Mouse (Mus musculus) embryonic facial prominence, embryonic 14.5 days (tissue): ENCODE results near the gene Dnah9. TPM values are rescaled to one million over a fixed set of nuclear protein-coding genes. Genes with fewer than 3 reads are reported as not detected.
A peak's percentile ranks its signal among the peaks of the same experiment; 100 is the strongest.

Source experiments
- ATAC-seq: fragments of 200-750 bp; cut with Nextera tagmentation; 2 replicates; pipeline ENCODE4 v1.8.0; 2017; ENCODE audit warnings: low read depth, moderate number of reproducible peaks, moderate TSS enrichment
- DNase-seq: peaks from one replicate; pipeline ENCODE4 v3.0.0-alpha.2; 2015; ENCODE audit warnings: low spot score
- H3K27ac ChIP-seq: fragments of 300-500 bp; sonication (generic); replicated peaks from 2 replicates; pipeline ENCODE4 v1.5.1; 2014; ENCODE audit warnings: low read depth, mild to moderate bottlenecking, low read length, moderate library complexity
- H3K27me3 ChIP-seq: fragments of 300-500 bp; sonication (generic); replicated peaks from 2 replicates; pipeline ENCODE4 v1.6.1; 2014; ENCODE audit warnings: low read length; ENCODE audit not compliant: control insufficient read depth, insufficient read depth
- H3K36me3 ChIP-seq: fragments of 300-500 bp; sonication (generic); 2 replicates; pipeline ENCODE4 v1.6.1; 2014; ENCODE audit warnings: low read length, mixed read lengths; ENCODE audit not compliant: control insufficient read depth, insufficient read depth
- H3K4me1 ChIP-seq: fragments of 300-500 bp; sonication (generic); 2 replicates; pipeline ENCODE4 v1.6.1; 2014; ENCODE audit warnings: antibody characterized with exemption, low read length; ENCODE audit not compliant: control insufficient read depth, insufficient read depth
- H3K4me2 ChIP-seq: fragments of 300-500 bp; sonication (generic); 2 replicates; pipeline ENCODE4 v1.6.1; 2014; ENCODE audit warnings: low read depth, mild to moderate bottlenecking, low read length, moderate library complexity, mixed read lengths
- H3K4me3 ChIP-seq: fragments of 300-500 bp; sonication (generic); 2 replicates; pipeline ENCODE4 v1.5.1; 2014; ENCODE audit warnings: low read depth, mild to moderate bottlenecking, low read length
- H3K9ac ChIP-seq: fragments of 300-500 bp; sonication (generic); 2 replicates; pipeline ENCODE4 v1.6.1; 2014; ENCODE audit warnings: low read depth, mild to moderate bottlenecking, low read length, moderate library complexity, mixed read lengths
- H3K9me3 ChIP-seq: fragments of 300-500 bp; sonication (generic); 2 replicates; pipeline ENCODE4 v1.6.1; 2016; ENCODE audit warnings: low read length; ENCODE audit not compliant: control insufficient read depth
- WGBS: fragments of 180-500 bp; shearing (Covaris S2); extraction: QIAGEN DNeasy Blood & Tissue Kit; methylation state at CpG from one replicate; pipeline ENCODE4 v1.1.7; 2014; 5-methylcytosine and 5-hydroxymethylcytosine counted together
- polyA plus RNA-seq: library from polyadenylated mRNA; unstranded; fragments of >200 nt; fragmentation: Nextera tagmentation; extraction: Ambion mirVana; gene quantifications from 2 replicates; pipeline ENCODE4 v1.2.1, GENCODE M21; 2014

Gene Dnah9
- polyA plus RNA-seq, 1 experiment from 2014 or later, result 0.90 TPM

DNA sequence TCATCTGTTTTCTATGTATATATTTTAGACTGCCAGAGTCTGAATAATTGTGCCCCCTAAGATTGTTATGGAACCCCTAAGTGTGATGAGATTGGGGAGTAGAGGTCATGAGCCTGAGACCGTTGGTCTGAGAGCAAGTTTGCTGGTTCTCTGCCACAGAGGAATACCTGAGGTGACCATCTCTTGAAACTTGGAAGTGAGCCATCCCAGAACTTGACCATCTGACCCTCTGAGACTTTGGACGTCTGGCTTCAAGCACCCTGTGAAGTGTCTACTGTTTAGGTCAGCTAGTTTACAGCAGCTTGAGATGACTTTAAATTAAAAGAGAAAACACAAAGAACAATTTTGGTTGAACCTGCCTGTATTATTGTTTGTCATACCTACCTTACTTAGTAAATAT is 125.8 kb downstream of the Dnah9 start:
- Histone ChIP-seq H3K9me3 (no peaks in the 10 kb centered on the region), H3K4me1 (peaks cover 9% of the 10 kb centered on the region), H3K4me2 (no peak overlapping the region), H3K27me3 (no peaks in the 10 kb centered on the region; the same call in 1 of the 2 replicates), H3K9ac (no peak overlapping the region), H3K36me3 (no peaks in the 10 kb centered on the region), H3K4me3 (no peak overlapping the region), H3K27ac (no peak overlapping the region)
- no peak for ATAC-seq
- WGBS, result 74% methylated on average over 2 of the region's 2 CpGs
- no peak for DNase-seq

DNA sequence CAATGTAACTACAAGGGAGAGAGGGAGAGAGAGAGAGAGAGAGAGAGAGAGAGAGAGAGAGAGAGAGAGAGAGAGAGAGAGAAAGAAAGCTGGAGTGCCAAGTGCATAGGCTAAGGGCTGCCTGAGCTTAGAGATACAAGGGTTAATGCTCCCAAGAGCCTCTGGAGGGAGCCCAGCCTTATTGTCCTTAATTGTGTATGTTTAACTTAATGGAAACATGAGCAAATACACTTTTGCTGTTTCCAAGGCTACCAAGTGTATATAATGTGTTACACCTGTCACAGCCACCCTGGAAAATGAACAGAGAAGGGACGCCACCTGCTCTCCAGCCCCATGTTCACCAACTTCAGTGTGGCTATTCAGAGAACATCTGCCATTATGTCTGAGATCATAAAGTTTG is 142.6 kb downstream of the Dnah9 start:
- peaks cover 4% of the 10 kb centered on the region for H3K27me3 ChIP-seq
- H3K9ac ChIP-seq, result no peak overlapping the region
- H3K9me3 ChIP-seq, result no peaks in the 10 kb centered on the region
- no peak overlapping the region for H3K27ac ChIP-seq
- H3K4me2 ChIP-seq, result no peak overlapping the region
- no peaks in the 10 kb centered on the region for H3K4me1 ChIP-seq
- H3K36me3 ChIP-seq, result no peaks in the 10 kb centered on the region
- 71% methylated on average over 1 of the region's 1 CpGs for WGBS
- no peak for ATAC-seq
- no peak overlapping the region for H3K4me3 ChIP-seq
- peak; percentile 24 for DNase-seq

DNA sequence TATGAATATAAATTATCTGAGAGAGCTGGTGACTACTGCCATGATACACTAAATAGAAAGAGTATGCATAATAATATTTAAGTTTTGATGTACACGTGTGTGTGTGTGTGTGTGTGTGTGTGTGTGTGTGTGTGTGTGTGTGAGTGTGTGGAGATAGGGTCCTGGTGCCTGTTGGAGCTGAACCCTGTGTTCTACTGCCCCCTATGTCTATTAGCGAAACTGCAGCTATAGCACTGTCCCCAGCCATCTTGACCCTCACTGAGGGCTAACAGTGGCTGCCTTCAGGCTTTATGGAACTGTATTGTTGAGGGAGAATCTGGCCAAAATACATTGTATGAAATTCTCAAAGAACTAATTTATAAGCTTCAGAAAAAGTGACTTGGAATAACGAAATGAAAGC is 192.5 kb downstream of the Dnah9 start:
- Histone ChIP-seq H3K4me2 (no peak overlapping the region), H3K27me3 (no peaks in the 10 kb centered on the region), H3K4me3 (no peak overlapping the region), H3K27ac (no peak overlapping the region), H3K9ac (no peak overlapping the region), H3K36me3 (no peaks in the 10 kb centered on the region), H3K9me3 (no peaks in the 10 kb centered on the region), H3K4me1 (no peaks in the 10 kb centered on the region)
- ATAC-seq, result no peak
- DNase-seq, result no peak
- WGBS, result 58% methylated on average over 3 of the region's 3 CpGs

DNA sequence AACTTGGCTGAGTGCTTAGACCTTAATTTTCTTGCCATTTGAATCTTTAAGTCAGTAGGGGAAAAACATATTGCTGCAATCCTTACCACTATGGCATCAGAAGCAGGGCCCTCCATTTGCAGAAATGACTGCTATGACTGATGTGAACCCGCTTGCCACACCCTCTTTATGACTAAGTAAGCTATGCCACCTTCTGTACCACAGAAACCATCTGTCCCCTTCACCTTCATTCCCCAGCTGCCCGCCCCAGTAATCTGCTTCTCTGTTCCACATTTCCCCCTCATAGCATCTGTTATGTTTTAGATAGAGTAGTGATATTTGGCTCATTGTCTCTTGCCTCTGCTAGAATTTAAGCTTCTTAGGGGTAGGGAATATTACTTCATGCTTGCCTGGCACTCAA is 237.6 kb downstream of the Dnah9 start:
- no peak for DNase-seq
- Histone ChIP-seq H3K36me3 (no peaks in the 10 kb centered on the region), H3K4me2 (no peak overlapping the region), H3K9ac (no peak overlapping the region), H3K27ac (no peak overlapping the region), H3K27me3 (no peaks in the 10 kb centered on the region), H3K4me1 (no peaks in the 10 kb centered on the region), H3K9me3 (no peaks in the 10 kb centered on the region), H3K4me3 (no peak overlapping the region)
- WGBS, result 87% methylated on average over 2 of the region's 2 CpGs
- no peak for ATAC-seq

DNA sequence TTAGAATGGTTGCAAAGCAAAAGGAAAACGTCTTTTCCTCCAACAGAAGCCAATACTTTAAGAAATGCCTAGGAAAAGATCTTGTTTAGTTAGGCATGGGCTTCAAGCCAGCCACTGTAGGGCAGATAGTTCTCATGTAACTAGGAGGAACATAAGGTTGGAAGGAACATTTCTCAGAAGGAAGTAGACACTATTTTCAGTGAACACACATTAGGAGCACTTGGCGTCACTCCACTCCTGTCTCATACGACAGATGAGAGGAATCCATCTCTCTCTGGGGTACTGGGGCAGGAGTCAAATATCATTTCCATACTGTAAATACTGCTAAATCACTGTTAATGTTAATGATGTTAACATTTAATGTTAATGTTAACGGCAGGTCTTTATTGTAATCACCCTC is 238.0 kb downstream of the Dnah9 start:
- Histone ChIP-seq H3K36me3 (no peaks in the 10 kb centered on the region), H3K9me3 (no peaks in the 10 kb centered on the region), H3K27me3 (no peaks in the 10 kb centered on the region), H3K9ac (no peak overlapping the region), H3K4me2 (no peak overlapping the region), H3K27ac (no peak overlapping the region), H3K4me1 (no peaks in the 10 kb centered on the region), H3K4me3 (no peak overlapping the region)
- WGBS, result 55% methylated on average over 4 of the region's 4 CpGs
- peak; percentile 30 for DNase-seq
- ATAC-seq, result no peak

DNA sequence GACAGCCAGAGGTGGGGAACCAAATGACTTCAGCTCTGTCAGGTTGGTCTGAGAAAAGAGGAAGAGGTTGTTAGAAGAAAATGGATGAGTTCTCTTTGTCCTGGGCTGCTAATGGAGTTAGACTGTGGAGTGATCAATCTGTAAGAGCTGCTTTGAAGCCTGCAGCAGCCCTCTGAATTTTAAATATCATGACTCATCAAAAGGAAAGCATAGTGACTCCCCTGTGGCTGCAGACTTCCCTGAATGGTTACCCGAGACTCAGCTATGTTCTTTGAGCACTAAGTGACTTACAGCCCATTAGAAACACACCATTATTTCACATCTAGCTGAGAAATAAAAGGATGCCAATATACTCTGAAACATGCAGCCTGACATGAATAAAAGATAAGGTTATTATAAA is 240.4 kb downstream of the Dnah9 start:
- Histone ChIP-seq H3K36me3 (no peaks in the 10 kb centered on the region), H3K9ac (no peak overlapping the region), H3K27me3 (no peaks in the 10 kb centered on the region), H3K4me1 (no peaks in the 10 kb centered on the region), H3K4me2 (no peak overlapping the region), H3K27ac (no peak overlapping the region), H3K4me3 (no peak overlapping the region), H3K9me3 (no peaks in the 10 kb centered on the region)
- DNase-seq (no peak), ATAC-seq (no peak)
- 35% methylated on average over 1 of the region's 1 CpGs for WGBS

DNA sequence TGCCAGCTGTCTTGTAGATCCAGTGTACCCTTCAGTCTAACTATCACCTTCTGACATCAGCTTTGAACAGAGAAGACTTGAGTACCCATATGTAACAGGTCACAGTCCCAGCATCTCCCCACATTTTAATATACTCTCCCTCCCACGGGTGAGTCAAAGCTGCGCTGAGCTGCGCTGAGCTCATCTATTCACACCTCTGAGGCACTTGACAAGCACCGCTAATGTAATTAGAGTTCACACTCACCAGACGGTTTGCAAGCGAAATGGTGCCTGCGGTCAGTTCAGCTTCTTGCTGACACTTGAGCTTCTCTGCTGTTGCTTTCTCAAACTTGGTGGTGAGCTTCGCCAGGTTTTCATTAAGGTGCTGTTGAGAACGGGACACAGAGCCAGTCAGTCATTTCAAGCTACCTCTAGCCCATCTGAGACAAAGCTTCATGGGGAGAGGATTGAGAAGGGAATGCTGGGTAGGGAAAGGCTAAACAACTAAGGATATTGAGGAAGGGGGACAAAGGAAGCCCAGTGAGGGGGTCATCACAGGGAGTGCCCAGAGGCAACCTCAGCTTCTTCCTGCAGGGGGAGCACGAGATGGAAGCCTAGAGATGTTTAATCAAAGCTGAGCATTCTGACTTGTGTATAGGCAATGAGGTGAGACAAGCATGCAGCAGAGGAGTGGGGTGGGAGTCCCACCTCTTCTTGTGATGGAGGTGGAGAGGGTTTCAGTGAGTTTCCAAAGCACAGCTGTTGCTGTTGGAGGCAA is 249.7 kb downstream of the Dnah9 start:
- 64% methylated on average over 10 of the region's 10 CpGs for WGBS
- DNase-seq, result no peak

GRCm38 (mm10) chr11:65909195-65909594 is 259.2 kb downstream of the Dnah9 start:
- H3K4me1 ChIP-seq, result no peaks in the 10 kb centered on the region
- no peak overlapping the region for H3K27ac ChIP-seq
- ATAC-seq, result no peak
- no peak overlapping the region for H3K9ac ChIP-seq
- H3K36me3 ChIP-seq, result no peaks in the 10 kb centered on the region
- no peak overlapping the region for H3K4me2 ChIP-seq
- H3K4me3 ChIP-seq, result no peak overlapping the region
- DNase-seq, result no peak
- H3K27me3 ChIP-seq, result no peaks in the 10 kb centered on the region
- WGBS, result 74% methylated on average over 4 of the region's 4 CpGs
- 0 out of 2 replicates have a peak, but pooled peaks cover 2% of the 10 kb centered on the region for H3K9me3 ChIP-seq

More for the DNA sequence above, 249.7 kb downstream of the Dnah9 start:
- no peak overlapping the region for H3K4me3 ChIP-seq
- H3K36me3 ChIP-seq, result no peaks in the 10 kb centered on the region
- no peaks in the 10 kb centered on the region for H3K4me1 ChIP-seq
- H3K27ac ChIP-seq, result no peak overlapping the region
- no peaks in the 10 kb centered on the region for H3K27me3 ChIP-seq
- H3K9ac ChIP-seq, result no peak overlapping the region
- no peak for ATAC-seq
- no peaks in the 10 kb centered on the region for H3K9me3 ChIP-seq
- H3K4me2 ChIP-seq, result no peak overlapping the region

- no peak overlapping the region for H3K27ac ChIP-seq
- no peak for ATAC-seq
- no peak overlapping the region for H3K9ac ChIP-seq
- no peaks in the 10 kb centered on the region for H3K27me3 ChIP-seq
- H3K4me1 ChIP-seq, result no peaks in the 10 kb centered on the region
- no peaks in the 10 kb centered on the region for H3K9me3 ChIP-seq
- H3K4me2 ChIP-seq, result no peak overlapping the region
- peak; percentile 36 for DNase-seq
- 73% methylated on average over 2 of the region's 2 CpGs for WGBS
- H3K4me3 ChIP-seq, result no peak overlapping the region
- H3K36me3 ChIP-seq, result no peaks in the 10 kb centered on the region
Observed at GRCm38 (mm10) chr11:65905487-65905886, 262.9 kb downstream of the Dnah9 start.
